Mouse (Mus musculus): ENCODE data around the gene Sorcs2.

- no peak for TF ChIP-seq CTCF (IDR thresholded peaks at IDR 0.05; ENCODE audit: control insufficient read depth, insufficient read depth, low read length)
- no peak for TF ChIP-seq POLR2A (IDR thresholded peaks at IDR 0.05; ENCODE audit: borderline replicate concordance, control insufficient read depth, low read depth, low read length)
These were observed 223.3 kb downstream of the Sorcs2 start for GRCm38 (mm10) chr5:36174569-36175115.
